Mouse (Mus musculus): ENCODE data around the gene Fetub. TPM values are rescaled to one million over a fixed set of nuclear protein-coding genes. Genes with fewer than 3 reads are reported as not detected.

Gene Fetub
- total and polyA plus RNA-seq, 3 experiments, result 0.42 to 15.8 (median 1.0) TPM

- no peak overlapping the region for H3K4me3 ChIP-seq (replicated peaks in 1 of 3; ENCODE audit: low read depth in 2 of 3, low read length in 2 of 3, poor library complexity in 1 of 3)
- no peak overlapping the region for H3K9ac ChIP-seq (ENCODE audit: insufficient read depth, low read depth)
- peaks cover 5 to 13% of the 10 kb centered on the region in 2 experiments for H3K4me1 ChIP-seq (ENCODE audit: control insufficient read depth in 1 of 2, insufficient read depth in 2 of 2)
- H3K27me3 ChIP-seq (replicated peaks), result no peaks in the 10 kb centered on the region
- dilution Hi-C loops (cut with MboI; ENCODE audit: extremely low pct_ligation_motif_present, extremely low pct_unique_long_range_greater_than_20kb, low sequenced_read_pairs) (no loop called here), in situ Hi-C loops (cut with MboI; ENCODE audit: low pct_ligation_motif_present, low pct_unique_long_range_greater_than_20kb, low sequenced_read_pairs) (no loop called here)
- H3K27ac ChIP-seq (ENCODE audit: insufficient read depth, low read depth), result no peak overlapping the region
- TF ChIP-seq EP300 (IDR thresholded peaks at IDR 0.05; ENCODE audit: low read length) (no peak), NELFE (IDR thresholded peaks at IDR 0.05; ENCODE audit: low read depth, low read length) (no peak), ELF1 (IDR thresholded peaks at IDR 0.05; ENCODE audit: low read depth, low read length) (no peak), NRF1 (IDR thresholded peaks at IDR 0.05; ENCODE audit: low read depth, low read length) (no peak), CHD1 (IDR thresholded peaks at IDR 0.05; ENCODE audit: low read depth, low read length) (no peak), ZKSCAN1 (IDR thresholded peaks at IDR 0.05; ENCODE audit: borderline replicate concordance, low read depth, low read length) (no peak), IRF4 (IDR thresholded peaks at IDR 0.05; ENCODE audit: low read depth, low read length) (no peak), ETS1 (conservative IDR thresholded peaks at IDR 0.05; ENCODE audit: low read depth, low read length) (no peak), USF2 (conservative IDR thresholded peaks at IDR 0.05; ENCODE audit: low read depth, low read length) (no peak), CTCF (conservative IDR thresholded peaks at IDR 0.05 in 1 of 2, IDR thresholded peaks at IDR 0.05 in 1 of 2; ENCODE audit: low read depth in 2 of 2, low read length in 2 of 2) (no peak), USF1 (IDR thresholded peaks at IDR 0.05; ENCODE audit: low read depth, low read length) (no peak), ZC3H11A (IDR thresholded peaks at IDR 0.05; ENCODE audit: low read depth, low read length) (no peak), UBTF (IDR thresholded peaks at IDR 0.05; ENCODE audit: low read depth, low read length) (no peak), MXI1 (IDR thresholded peaks at IDR 0.05; ENCODE audit: low read depth, low read length) (no peak), E2F4 (IDR thresholded peaks at IDR 0.05; ENCODE audit: insufficient replicate concordance, low read depth, low read length) (no peak), SMC3 (IDR thresholded peaks at IDR 0.05; ENCODE audit: low read depth, low read length) (no peak), MYC (IDR thresholded peaks at IDR 0.05; ENCODE audit: low read depth, low read length) (no peak), HCFC1 (IDR thresholded peaks at IDR 0.05; ENCODE audit: low read depth, low read length) (no peak), MAFK (IDR thresholded peaks at IDR 0.05; ENCODE audit: insufficient replicate concordance, low read length) (no peak), RCOR1 (conservative IDR thresholded peaks at IDR 0.05; ENCODE audit: low read depth, low read length) (no peak)
- no peaks in the 10 kb centered on the region for H3K79me2 ChIP-seq (replicated peaks; ENCODE audit: control insufficient read depth, extremely low read depth, insufficient read depth, poor library complexity, severe bottlenecking)
- H3K36me3 ChIP-seq (replicated peaks in 1 of 2; ENCODE audit: control insufficient read depth in 1 of 2, insufficient read depth in 1 of 2, low read length in 1 of 2), result no peaks in the 10 kb centered on the region
- DNase-seq (ENCODE audit: extremely low read depth), result no peak
- H3K9me3 ChIP-seq (replicated peaks; ENCODE audit: low read length), result peaks cover 2% of the 10 kb centered on the region
- H3K4me2 ChIP-seq (ENCODE audit: insufficient read depth, low read depth, poor library complexity, severe bottlenecking), result no peak overlapping the region
Measured at GRCm38 (mm10) chr16:22901326-22901725, 16.8 kb upstream of the Fetub start.

GRCm38 (mm10) chr16:22909290-22909689 is 8.8 kb upstream of the Fetub start:
- Histone ChIP-seq H3K4me3 (replicated peaks in 1 of 3; ENCODE audit: low read depth in 2 of 3, low read length in 2 of 3, poor library complexity in 1 of 3) (no peak overlapping the region), H3K9me3 (replicated peaks; ENCODE audit: low read length) (no peaks in the 10 kb centered on the region), H3K27me3 (replicated peaks) (no peaks in the 10 kb centered on the region), H3K4me2 (ENCODE audit: insufficient read depth, low read depth, poor library complexity, severe bottlenecking) (no peak overlapping the region), H3K27ac (ENCODE audit: insufficient read depth, low read depth) (no peak overlapping the region), H3K9ac (ENCODE audit: insufficient read depth, low read depth) (no peak overlapping the region), H3K36me3 (replicated peaks in 1 of 2; ENCODE audit: control insufficient read depth in 1 of 2, insufficient read depth in 1 of 2, low read length in 1 of 2) (no peaks in the 10 kb centered on the region), H3K4me1 (ENCODE audit: control insufficient read depth in 1 of 2, insufficient read depth in 2 of 2) (peaks cover 2 to 7% of the 10 kb centered on the region in 2 experiments; a peak in 3 of 4 replicates), H3K79me2 (replicated peaks; ENCODE audit: control insufficient read depth, extremely low read depth, insufficient read depth, poor library complexity, severe bottlenecking) (no peaks in the 10 kb centered on the region)
- TF ChIP-seq ZC3H11A (IDR thresholded peaks at IDR 0.05; ENCODE audit: low read depth, low read length), result no peak
- TF ChIP-seq MYC (IDR thresholded peaks at IDR 0.05; ENCODE audit: low read depth, low read length), result no peak
- TF ChIP-seq MXI1 (IDR thresholded peaks at IDR 0.05; ENCODE audit: low read depth, low read length), result no peak
- TF ChIP-seq USF1 (IDR thresholded peaks at IDR 0.05; ENCODE audit: low read depth, low read length), result no peak
- no peak for TF ChIP-seq IRF4 (IDR thresholded peaks at IDR 0.05; ENCODE audit: low read depth, low read length)
- no peak for TF ChIP-seq POLR2A (IDR thresholded peaks at IDR 0.05; ENCODE audit: low read depth, low read length)
- dilution Hi-C loops (cut with MboI; ENCODE audit: extremely low pct_ligation_motif_present, extremely low pct_unique_long_range_greater_than_20kb, low sequenced_read_pairs) (no loop called here), in situ Hi-C loops (cut with MboI; ENCODE audit: low pct_ligation_motif_present, low pct_unique_long_range_greater_than_20kb, low sequenced_read_pairs) (no loop called here)
- no peak for DNase-seq (ENCODE audit: extremely low read depth)
